Mouse (Mus musculus): ENCODE results near the gene Slc6a16. TPM values are rescaled to one million over a fixed set of nuclear protein-coding genes. Genes with fewer than 3 reads are reported as not detected.

The Slc6a16 gene
- polyA plus RNA-seq, 1 experiment from 2014 or later: 0.11 TPM

GRCm38 (mm10) chr7:45277136-45277760 is 36.4 kb downstream of the Slc6a16 start, which contains the start of gene Slc6a21:
TSS of gene Slc6a21 (plus strand) at chr7:45277513.
- WGBS: 7% methylated on average over 43 of the region's 44 CpGs
- Histone ChIP-seq H3K4me1 (ENCODE audit: control insufficient read depth, insufficient read depth, low read length) (no peaks in the 10 kb centered on the region), H3K27me3 (ENCODE audit: control insufficient read depth, insufficient read depth, low read length) (no peaks in the 10 kb centered on the region), H3K27ac (ENCODE audit: low read depth, low read length) (no peak within 1 kb of the TSS), H3K9me3 (ENCODE audit: control insufficient read depth, low read length) (no peaks in the 10 kb centered on the region), H3K4me2 (ENCODE audit: low read depth) (peak within 1 kb of the TSS; percentile 38), H3K4me3 (ENCODE audit: low read depth, low read length) (peak within 1 kb of the TSS; percentile 26; the same call in 1 of the 2 replicates), H3K36me3 (ENCODE audit: control insufficient read depth, insufficient read depth, low read length) (no peaks in the 10 kb centered on the region), H3K9ac (ENCODE audit: low read length) (0 out of 2 replicates have a peak within 1 kb of the TSS, but pooled peaks have one; percentile 1)
- no peak for ATAC-seq (ENCODE audit: insufficient read depth, low FRiP score, low TSS enrichment)
- DNase-seq (ENCODE audit: low spot score): peak; percentile 71

- no peak overlapping the region for H3K27ac ChIP-seq (ENCODE audit: low read depth, low read length)
- no peak overlapping the region for H3K4me3 ChIP-seq (ENCODE audit: low read depth, low read length)
- no peaks in the 10 kb centered on the region for H3K9me3 ChIP-seq (ENCODE audit: control insufficient read depth, low read length)
- ATAC-seq (ENCODE audit: insufficient read depth, low FRiP score, low TSS enrichment) (no peak), DNase-seq (ENCODE audit: low spot score) (no peak)
- H3K36me3 ChIP-seq (ENCODE audit: control insufficient read depth, insufficient read depth, low read length): no peaks in the 10 kb centered on the region
- 86% methylated on average over 13 of the region's 13 CpGs for WGBS
- H3K9ac ChIP-seq (ENCODE audit: low read length): no peak overlapping the region
- H3K4me2 ChIP-seq (ENCODE audit: low read depth): no peak overlapping the region
- H3K27me3 ChIP-seq (ENCODE audit: control insufficient read depth, insufficient read depth, low read length): no peaks in the 10 kb centered on the region
- H3K4me1 ChIP-seq (ENCODE audit: control insufficient read depth, insufficient read depth, low read length): no peaks in the 10 kb centered on the region
Measured at GRCm38 (mm10) chr7:45286486-45286885, 45.6 kb downstream of the Slc6a16 start.

- Histone ChIP-seq H3K9ac (ENCODE audit: low read length) (no peak overlapping the region; the same call in 1 of the 2 replicates), H3K4me2 (ENCODE audit: low read depth) (no peak overlapping the region), H3K27me3 (ENCODE audit: control insufficient read depth, insufficient read depth, low read length) (no peaks in the 10 kb centered on the region), H3K27ac (ENCODE audit: low read depth, low read length) (no peak overlapping the region), H3K9me3 (ENCODE audit: control insufficient read depth, low read length) (no peaks in the 10 kb centered on the region), H3K4me3 (ENCODE audit: low read depth, low read length) (no peak overlapping the region), H3K4me1 (ENCODE audit: control insufficient read depth, insufficient read depth, low read length) (no peaks in the 10 kb centered on the region), H3K36me3 (ENCODE audit: control insufficient read depth, insufficient read depth, low read length) (no peaks in the 10 kb centered on the region)
- DNase-seq (ENCODE audit: low spot score) (no peak), ATAC-seq (ENCODE audit: insufficient read depth, low FRiP score, low TSS enrichment) (no peak)
- 80% methylated on average over 1 of the region's 1 CpGs for WGBS
Measured at GRCm38 (mm10) chr7:45296626-45297025, 55.7 kb downstream of the Slc6a16 start.

GRCm38 (mm10) chr7:45297563-45297962 is 56.7 kb downstream of the Slc6a16 start:
- ATAC-seq (ENCODE audit: insufficient read depth, low FRiP score, low TSS enrichment): no peak
- H3K4me2 ChIP-seq (ENCODE audit: low read depth): no peak overlapping the region
- WGBS: 71% methylated on average over 3 of the region's 3 CpGs

GRCm38 (mm10) chr7:45299752-45300151 is 58.9 kb downstream of the Slc6a16 start:
- 14% methylated on average over 5 of the region's 5 CpGs for WGBS
- ATAC-seq (ENCODE audit: insufficient read depth, low FRiP score, low TSS enrichment): peak; percentile 65; the same call in 1 of the 2 replicates

More at GRCm38 (mm10) chr7:45297563-45297962, 56.7 kb downstream of the Slc6a16 start:
- no peaks in the 10 kb centered on the region for H3K4me1 ChIP-seq (ENCODE audit: control insufficient read depth, insufficient read depth, low read length)
- H3K27me3 ChIP-seq (ENCODE audit: control insufficient read depth, insufficient read depth, low read length): no peaks in the 10 kb centered on the region
- no peak overlapping the region for H3K27ac ChIP-seq (ENCODE audit: low read depth, low read length)
- no peak overlapping the region for H3K9ac ChIP-seq (ENCODE audit: low read length)
- no peaks in the 10 kb centered on the region for H3K36me3 ChIP-seq (ENCODE audit: control insufficient read depth, insufficient read depth, low read length)
- H3K9me3 ChIP-seq (ENCODE audit: control insufficient read depth, low read length): no peaks in the 10 kb centered on the region
- no peak for DNase-seq (ENCODE audit: low spot score)
- H3K4me3 ChIP-seq (ENCODE audit: low read depth, low read length): no peak overlapping the region

GRCm38 (mm10) chr7:45300270-45300669 is 59.4 kb downstream of the Slc6a16 start:
- H3K9me3 ChIP-seq (ENCODE audit: control insufficient read depth, low read length): no peaks in the 10 kb centered on the region
- H3K4me3 ChIP-seq (ENCODE audit: low read depth, low read length): no peak overlapping the region
- no peak for ATAC-seq (ENCODE audit: insufficient read depth, low FRiP score, low TSS enrichment)
- no peak overlapping the region for H3K27ac ChIP-seq (ENCODE audit: low read depth, low read length)
- peak; percentile 55 for DNase-seq (ENCODE audit: low spot score)
- H3K4me1 ChIP-seq (ENCODE audit: control insufficient read depth, insufficient read depth, low read length): no peaks in the 10 kb centered on the region
- WGBS: 21% methylated on average over 6 of the region's 6 CpGs
- no peak overlapping the region for H3K4me2 ChIP-seq (ENCODE audit: low read depth)
- no peak overlapping the region for H3K9ac ChIP-seq (ENCODE audit: low read length)
- H3K36me3 ChIP-seq (ENCODE audit: control insufficient read depth, insufficient read depth, low read length): no peaks in the 10 kb centered on the region
- no peaks in the 10 kb centered on the region for H3K27me3 ChIP-seq (ENCODE audit: control insufficient read depth, insufficient read depth, low read length)

More at GRCm38 (mm10) chr7:45299752-45300151, 58.9 kb downstream of the Slc6a16 start:
- no peak overlapping the region for H3K4me2 ChIP-seq (ENCODE audit: low read depth)
- no peak overlapping the region for H3K4me3 ChIP-seq (ENCODE audit: low read depth, low read length)
- no peaks in the 10 kb centered on the region for H3K36me3 ChIP-seq (ENCODE audit: control insufficient read depth, insufficient read depth, low read length)
- H3K9me3 ChIP-seq (ENCODE audit: control insufficient read depth, low read length): no peaks in the 10 kb centered on the region
- no peak overlapping the region for H3K27ac ChIP-seq (ENCODE audit: low read depth, low read length)
- H3K27me3 ChIP-seq (ENCODE audit: control insufficient read depth, insufficient read depth, low read length): no peaks in the 10 kb centered on the region
- no peak overlapping the region for H3K9ac ChIP-seq (ENCODE audit: low read length)
- H3K4me1 ChIP-seq (ENCODE audit: control insufficient read depth, insufficient read depth, low read length): no peaks in the 10 kb centered on the region
- DNase-seq (ENCODE audit: low spot score): peak; percentile 78

GRCm38 (mm10) chr7:45302626-45303025 is 61.7 kb downstream of the Slc6a16 start:
- ATAC-seq (ENCODE audit: insufficient read depth, low FRiP score, low TSS enrichment): no peak
- H3K9me3 ChIP-seq (ENCODE audit: control insufficient read depth, low read length): no peaks in the 10 kb centered on the region
- no peaks in the 10 kb centered on the region for H3K36me3 ChIP-seq (ENCODE audit: control insufficient read depth, insufficient read depth, low read length)
- H3K27ac ChIP-seq (ENCODE audit: low read depth, low read length): no peak overlapping the region
- H3K9ac ChIP-seq (ENCODE audit: low read length): no peak overlapping the region
- WGBS: 86% methylated on average over 8 of the region's 8 CpGs
- no peaks in the 10 kb centered on the region for H3K4me1 ChIP-seq (ENCODE audit: control insufficient read depth, insufficient read depth, low read length)
- H3K4me3 ChIP-seq (ENCODE audit: low read depth, low read length): no peak overlapping the region
- H3K4me2 ChIP-seq (ENCODE audit: low read depth): no peak overlapping the region
- DNase-seq (ENCODE audit: low spot score): no peak
- H3K27me3 ChIP-seq (ENCODE audit: control insufficient read depth, insufficient read depth, low read length): no peaks in the 10 kb centered on the region

- H3K4me3 ChIP-seq (ENCODE audit: low read depth, low read length): peak overlapping the region; percentile 22
- DNase-seq (ENCODE audit: low spot score): no peak
- H3K27me3 ChIP-seq (ENCODE audit: control insufficient read depth, insufficient read depth, low read length): no peaks in the 10 kb centered on the region
- H3K4me1 ChIP-seq (ENCODE audit: control insufficient read depth, insufficient read depth, low read length): no peaks in the 10 kb centered on the region
- peak overlapping the region; percentile 44 for H3K4me2 ChIP-seq (ENCODE audit: low read depth)
- H3K36me3 ChIP-seq (ENCODE audit: control insufficient read depth, insufficient read depth, low read length): no peaks in the 10 kb centered on the region
- whole genome bisulfite sequencing: 11% methylated on average over 11 of the region's 13 CpGs
- H3K9me3 ChIP-seq (ENCODE audit: control insufficient read depth, low read length): no peaks in the 10 kb centered on the region
- peak overlapping the region; percentile 41 for H3K9ac ChIP-seq (ENCODE audit: low read length)
- no peak overlapping the region for H3K27ac ChIP-seq (ENCODE audit: low read depth, low read length)
- ATAC-seq (ENCODE audit: insufficient read depth, low FRiP score, low TSS enrichment): no peak
Measured at GRCm38 (mm10) chr7:45304869-45305268, 64.0 kb downstream of the Slc6a16 start.

- Histone ChIP-seq H3K4me2 (ENCODE audit: low read depth) (peak overlapping the region; percentile 44), H3K4me1 (ENCODE audit: control insufficient read depth, insufficient read depth, low read length) (no peaks in the 10 kb centered on the region), H3K36me3 (ENCODE audit: control insufficient read depth, insufficient read depth, low read length) (no peaks in the 10 kb centered on the region), H3K4me3 (ENCODE audit: low read depth, low read length) (peak overlapping the region; percentile 22), H3K27me3 (ENCODE audit: control insufficient read depth, insufficient read depth, low read length) (no peaks in the 10 kb centered on the region), H3K27ac (ENCODE audit: low read depth, low read length) (no peak overlapping the region), H3K9ac (ENCODE audit: low read length) (peak overlapping the region; percentile 41), H3K9me3 (ENCODE audit: control insufficient read depth, low read length) (no peaks in the 10 kb centered on the region)
- ATAC-seq (ENCODE audit: insufficient read depth, low FRiP score, low TSS enrichment) (0 out of 2 replicates have a peak, but pooled peaks have one; percentile 60), DNase-seq (ENCODE audit: low spot score) (peak; percentile 76)
- 3% methylated on average over 17 of the region's 17 CpGs for WGBS
Measured at GRCm38 (mm10) chr7:45305275-45305674, 64.4 kb downstream of the Slc6a16 start.

All from neural tube, embryonic 11.5 days (tissue).